Mouse (Mus musculus) CH12.LX (cell line): ENCODE results near the gene Stk25. TPM values are rescaled to one million over a fixed set of nuclear protein-coding genes. Genes with fewer than 3 reads are reported as not detected.

Source experiments
- DNase-seq: peaks from one replicate; pipeline ENCODE4 v3.0.0-alpha.2; 2013; ENCODE audit errors: extremely low read depth
- H3K27ac ChIP-seq: 2 replicates; pipeline ENCODE4 v1.5.1; 2012; ENCODE audit warnings: low read depth, mild to moderate bottlenecking, control low read depth, moderate library complexity; ENCODE audit not compliant: insufficient read depth
- H3K27me3 ChIP-seq: replicated peaks from 2 replicates; pipeline ENCODE3; 2012; ENCODE audit warnings: inconsistent platforms
- H3K36me3 ChIP-seq, 2 experiments: replicated peaks in 1 of 2; 2 replicates each; pipeline versions ENCODE3 to v1.6.1; 2012; ENCODE audit warnings: inconsistent platforms in 1 of 2, low read length in 1 of 2, mild to moderate bottlenecking in 1 of 2, mixed read lengths in 1 of 2, moderate library complexity in 1 of 2; ENCODE audit not compliant: control insufficient read depth in 1 of 2, insufficient read depth in 1 of 2
- H3K4me1 ChIP-seq, 2 experiments: 2 replicates each; pipeline ENCODE4 v1.6.1; 2012; ENCODE audit warnings: inconsistent platforms in 1 of 2, moderate library complexity in 1 of 2; ENCODE audit not compliant: insufficient read depth in 2 of 2, control insufficient read depth in 1 of 2
- H3K4me2 ChIP-seq: 2 replicates; pipeline ENCODE4 v1.6.1; 2012; ENCODE audit warnings: low read depth, mild to moderate bottlenecking, control low read depth; ENCODE audit not compliant: poor library complexity, insufficient read depth, severe bottlenecking
- H3K4me3 ChIP-seq, 3 experiments: fragments of 150-350 bp in 1 of 3; sonication (generic) in 1 of 3; replicated peaks in 1 of 3; 2 replicates each; pipeline versions ENCODE3 to v1.5.1; 2011 to 2012; ENCODE audit warnings: low read depth in 2 of 3, low read length in 2 of 3, mild to moderate bottlenecking in 2 of 3, moderate library complexity in 2 of 3, control low read depth in 1 of 3, improper control_type of control experiment in 1 of 3, inconsistent platforms in 1 of 3, mixed read lengths in 1 of 3; ENCODE audit not compliant: poor library complexity in 1 of 3
- H3K79me2 ChIP-seq: replicated peaks from 2 replicates; pipeline ENCODE4 v1.6.1; 2012; ENCODE audit warnings: mild to moderate bottlenecking, moderate library complexity; ENCODE audit not compliant: control insufficient read depth, poor library complexity, insufficient read depth, severe bottlenecking; ENCODE audit errors: extremely low read depth
- H3K9ac ChIP-seq: 2 replicates; pipeline ENCODE4 v1.6.1; 2012; ENCODE audit warnings: low read depth, mild to moderate bottlenecking, control low read depth, moderate library complexity; ENCODE audit not compliant: insufficient read depth
- H3K9me3 ChIP-seq: replicated peaks from 2 replicates; pipeline ENCODE3; 2012; ENCODE audit warnings: low read length, inconsistent platforms, mixed read lengths
- BHLHE40 ChIP-seq: IDR thresholded peaks from 2 replicates; pipeline ENCODE4 v1.6.1; 2011; ENCODE audit warnings: mild to moderate bottlenecking, low read depth, low read length, improper control_type of control experiment
- CHD1 ChIP-seq: IDR thresholded peaks from 2 replicates; pipeline ENCODE4 v1.6.1; 2012; ENCODE audit warnings: low read depth, low read length, improper control_type of control experiment, inconsistent platforms
- CHD2 ChIP-seq: IDR thresholded peaks from 2 replicates; pipeline ENCODE4 v1.6.1; 2011; ENCODE audit warnings: low read length, improper control_type of control experiment
- CTCF ChIP-seq, 2 experiments: IDR thresholded peaks in 1 of 2; conservative IDR thresholded peaks in 1 of 2; 2 replicates each; pipeline ENCODE4 v1.5.1; 2011 to 2012; ENCODE audit warnings: low read depth in 2 of 2, low read length in 2 of 2, improper control_type of control experiment in 1 of 2, inconsistent platforms in 1 of 2, mild to moderate bottlenecking in 1 of 2, moderate library complexity in 1 of 2
- E2F4 ChIP-seq: IDR thresholded peaks from 2 replicates; pipeline ENCODE4 v1.6.1; 2011; ENCODE audit warnings: low read depth, low read length, improper control_type of control experiment; ENCODE audit not compliant: insufficient replicate concordance
- ELF1 ChIP-seq: IDR thresholded peaks from 2 replicates; pipeline ENCODE4 v1.6.1; 2014; ENCODE audit warnings: low read depth, mild to moderate bottlenecking, inconsistent platforms, low read length, improper control_type of control experiment
- EP300 ChIP-seq: IDR thresholded peaks from 2 replicates; pipeline ENCODE4 v1.6.1; 2011; ENCODE audit warnings: low read length, improper control_type of control experiment
- ETS1 ChIP-seq: conservative IDR thresholded peaks from 2 replicates; pipeline ENCODE4 v1.6.1; 2012; ENCODE audit warnings: low read depth, mild to moderate bottlenecking, inconsistent platforms, low read length, improper control_type of control experiment, moderate library complexity
- HCFC1 ChIP-seq: IDR thresholded peaks from 2 replicates; pipeline ENCODE4 v1.6.1; 2012; ENCODE audit warnings: low read depth, mild to moderate bottlenecking, inconsistent platforms, low read length, improper control_type of control experiment
- JUN ChIP-seq: IDR thresholded peaks from 2 replicates; pipeline ENCODE4 v1.6.1; 2011; ENCODE audit warnings: low read depth, mild to moderate bottlenecking, low read length, improper control_type of control experiment, moderate library complexity; ENCODE audit not compliant: insufficient read depth
- JUND ChIP-seq: conservative IDR thresholded peaks from 2 replicates; pipeline ENCODE4 v1.6.1; 2011; ENCODE audit warnings: low read depth, low read length, improper control_type of control experiment
- MAFK ChIP-seq: IDR thresholded peaks from 2 replicates; pipeline ENCODE4 v1.6.1; 2011; ENCODE audit warnings: low read length, improper control_type of control experiment; ENCODE audit not compliant: insufficient replicate concordance
- MEF2A ChIP-seq: IDR thresholded peaks from 2 replicates; pipeline ENCODE4 v1.6.1; 2014; ENCODE audit warnings: low read depth, mild to moderate bottlenecking, inconsistent platforms, low read length, improper control_type of control experiment, borderline replicate concordance
- MXI1 ChIP-seq: IDR thresholded peaks from 2 replicates; pipeline ENCODE4 v1.6.1; 2011; ENCODE audit warnings: mild to moderate bottlenecking, low read depth, low read length, improper control_type of control experiment
- MYC ChIP-seq: IDR thresholded peaks from 2 replicates; pipeline ENCODE4 v1.6.1; 2011; ENCODE audit warnings: low read depth, mild to moderate bottlenecking, improper control_type of control experiment, low read length
- NELFE ChIP-seq: IDR thresholded peaks from 2 replicates; pipeline ENCODE4 v1.6.1; 2011; ENCODE audit warnings: low read depth, low read length, improper control_type of control experiment
- POLR2A ChIP-seq: IDR thresholded peaks from 2 replicates; pipeline ENCODE4 v1.6.1; 2011; ENCODE audit warnings: low read depth, mild to moderate bottlenecking, improper control_type of control experiment, low read length
- POLR2AphosphoS2 ChIP-seq: IDR thresholded peaks from 2 replicates; pipeline ENCODE4 v1.6.1; 2011; ENCODE audit warnings: low read depth, low read length, improper control_type of control experiment
- SIN3A ChIP-seq: IDR thresholded peaks from 2 replicates; pipeline ENCODE4 v1.6.1; 2012; ENCODE audit warnings: low read length, improper control_type of control experiment, inconsistent platforms
- SMC3 ChIP-seq: IDR thresholded peaks from 2 replicates; pipeline ENCODE4 v1.6.1; 2011; ENCODE audit warnings: low read depth, low read length, improper control_type of control experiment
- TBP ChIP-seq: conservative IDR thresholded peaks from 2 replicates; pipeline ENCODE4 v1.6.1; 2011; ENCODE audit warnings: low read depth, low read length, improper control_type of control experiment
- TCF12 ChIP-seq: IDR thresholded peaks from 2 replicates; pipeline ENCODE4 v1.6.1; 2014; ENCODE audit warnings: low read depth, mild to moderate bottlenecking, inconsistent platforms, low read length, improper control_type of control experiment
- UBTF ChIP-seq: IDR thresholded peaks from 2 replicates; pipeline ENCODE4 v1.6.1; 2012; ENCODE audit warnings: low read depth, mild to moderate bottlenecking, inconsistent platforms, low read length, improper control_type of control experiment, moderate library complexity
- USF1 ChIP-seq: IDR thresholded peaks from 2 replicates; pipeline ENCODE4 v1.6.1; 2014; ENCODE audit warnings: low read depth, mild to moderate bottlenecking, inconsistent platforms, low read length, improper control_type of control experiment
- ZKSCAN1 ChIP-seq: IDR thresholded peaks from 2 replicates; pipeline ENCODE4 v1.6.1; 2012; ENCODE audit warnings: low read depth, inconsistent platforms, low read length, improper control_type of control experiment, borderline replicate concordance
- ZMIZ1 ChIP-seq: IDR thresholded peaks from 2 replicates; pipeline ENCODE4 v1.6.1; 2012; ENCODE audit warnings: low read depth, mild to moderate bottlenecking, inconsistent platforms, low read length, improper control_type of control experiment
- ZNF384 ChIP-seq: IDR thresholded peaks from 2 replicates; pipeline ENCODE4 v1.6.1; 2012; ENCODE audit warnings: low read depth, low read length, improper control_type of control experiment, inconsistent platforms
- dilution Hi-C: fragments of 300-500 bp; cut with MboI; formaldehyde crosslinking; loops from 2 replicates; pipeline ENCODE4 v1.14.3; 2020; ENCODE audit warnings: low sequenced_read_pairs; ENCODE audit not compliant: extremely low pct_unique_long_range_greater_than_20kb, extremely low pct_ligation_motif_present
- in situ Hi-C: fragments of 300-500 bp; cut with MboI; formaldehyde crosslinking; loops from 3 replicates; pipeline ENCODE4 v1.14.3; 2019; ENCODE audit warnings: low sequenced_read_pairs, low pct_ligation_motif_present, low pct_unique_long_range_greater_than_20kb, mixed read lengths
- polyA plus RNA-seq: library from polyadenylated mRNA; unstranded; fragments of >175 nt; gene quantifications from 2 replicates; pipeline ENCODE4 v1.2.1, GENCODE M21; 2012; ENCODE audit warnings: low read depth; ENCODE audit not compliant: insufficient read length
- total RNA-seq, 2 experiments: library from RNA; depleted of rRNA; stranded (reverse); fragments of 300-350 nt in 1 of 2; fragments of >200 nt in 1 of 2; gene quantifications; 2 replicates each; pipeline ENCODE4 v1.2.3; 2012 to 2014

Gene Stk25
- total and polyA plus RNA-seq, 3 experiments, result 24.9 to 45.1 (median 32.0) TPM

- no peaks in the 10 kb centered on the region for H3K27me3 ChIP-seq
- no peak for DNase-seq
- H3K4me3 ChIP-seq, result no peak overlapping the region
- H3K27ac ChIP-seq, result no peak overlapping the region
- no peaks in the 10 kb centered on the region for H3K79me2 ChIP-seq
- dilution Hi-C loops (no loop called here), in situ Hi-C loops (no loop called here)
- H3K36me3 ChIP-seq, result peaks cover 0 to 12% of the 10 kb centered on the region in 2 experiments
- H3K4me2 ChIP-seq, result no peak overlapping the region
- H3K4me1 ChIP-seq, result peaks cover 0 to 19% of the 10 kb centered on the region in 2 experiments; a peak in 2 of 4 replicates
- no peak overlapping the region for H3K9ac ChIP-seq
- TF ChIP-seq SMC3 (no peak), USF1 (no peak), SIN3A (no peak), HCFC1 (no peak), ZKSCAN1 (no peak), MAFK (no peak), POLR2AphosphoS2 (no peak), UBTF (no peak), EP300 (no peak), BHLHE40 (no peak), ELF1 (no peak), ZNF384 (no peak), E2F4 (no peak), MYC (no peak), ZMIZ1 (no peak), CTCF (conservative IDR thresholded peaks at IDR 0.05 in 1 of 2, IDR thresholded peaks at IDR 0.05 in 1 of 2; ENCODE audit: low read depth in 2 of 2, low read length in 2 of 2) (no peak), MXI1 (no peak), TBP (no peak), CHD1 (no peak), JUN (no peak)
- H3K9me3 ChIP-seq, result no peaks in the 10 kb centered on the region
These were observed 38.9 kb upstream of the Stk25 start for GRCm38 (mm10) chr1:93697317-93697716.

GRCm38 (mm10) chr1:93694966-93695365, 36.5 kb upstream of the Stk25 start:
- H3K9me3 ChIP-seq, result no peaks in the 10 kb centered on the region
- peaks cover 0 to 19% of the 10 kb centered on the region in 2 experiments; a peak in 2 of 4 replicates for H3K4me1 ChIP-seq
- dilution Hi-C loops, result no loop called here
- no peak for TF ChIP-seq JUN
- TF ChIP-seq TBP, result no peak
- TF ChIP-seq JUND, result no peak
- no peak for TF ChIP-seq MYC
- no peak for TF ChIP-seq ETS1
- TF ChIP-seq POLR2A, result no peak
- no peak for TF ChIP-seq CHD2
- no peak for TF ChIP-seq MEF2A
- TF ChIP-seq HCFC1, result no peak
- TF ChIP-seq TCF12, result no peak
- TF ChIP-seq NELFE, result no peak
- H3K9ac ChIP-seq, result no peak overlapping the region
- no peak for DNase-seq
- no peaks in the 10 kb centered on the region for H3K79me2 ChIP-seq
- no peaks in the 10 kb centered on the region for H3K27me3 ChIP-seq
- no peak overlapping the region for H3K4me3 ChIP-seq
- in situ Hi-C loops, result no loop called here
- peaks cover 0 to 7% of the 10 kb centered on the region in 2 experiments for H3K36me3 ChIP-seq
- no peak overlapping the region for H3K27ac ChIP-seq
- H3K4me2 ChIP-seq, result no peak overlapping the region
